Mouse (Mus musculus): ENCODE measurements at regions not wholly inside any gene's neighbourhood (a gene's known extent, or its start where the extent isn't known, plus 50 kb on each side); places are given as distances from the start of the nearest gene placed in this dataset.

DNA sequence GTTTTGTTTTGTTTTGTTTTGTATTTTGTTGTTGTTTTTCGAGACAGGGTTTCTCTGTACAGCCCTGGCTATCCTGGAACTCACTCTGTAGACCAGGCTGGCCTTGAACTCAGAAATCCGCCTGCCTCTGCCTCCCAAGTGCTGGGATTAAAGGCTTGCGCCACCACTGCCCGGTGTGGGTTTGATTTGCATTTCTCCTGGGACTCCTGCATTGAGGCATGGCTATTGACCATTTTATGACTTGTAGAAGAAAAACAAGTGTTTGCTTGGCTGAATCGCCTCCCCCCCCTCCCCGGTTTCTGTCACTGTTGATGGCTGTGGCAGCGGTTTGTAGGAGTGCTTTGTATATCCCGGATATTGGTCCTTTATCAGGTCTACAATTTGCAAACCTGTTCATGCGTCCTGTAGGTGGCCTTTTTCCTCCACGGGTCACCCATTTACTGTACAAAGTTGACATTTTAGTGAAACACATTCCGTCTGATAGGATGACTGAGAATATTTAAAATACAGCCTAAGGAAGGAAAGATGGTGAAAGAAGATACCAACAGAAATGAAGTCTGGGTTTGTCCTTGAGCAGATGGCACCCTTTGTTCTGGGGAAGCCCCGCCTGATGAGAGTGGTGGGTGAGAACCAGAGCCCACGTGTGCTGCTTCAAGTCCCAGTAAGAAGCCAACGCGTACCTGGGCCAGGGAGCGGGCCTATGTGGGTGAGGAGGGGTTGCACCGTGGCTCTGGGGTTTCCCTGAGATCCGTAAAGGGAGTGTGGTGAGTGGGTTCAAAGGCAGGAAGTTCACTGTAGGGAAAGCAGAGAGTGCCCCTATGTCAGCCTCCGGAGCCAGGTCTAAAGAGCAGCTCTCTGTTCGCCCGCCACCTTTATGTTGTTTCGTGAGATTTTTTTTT, 52.6 kb upstream of the Smndc1 start:
- TF ChIP-seq CTCF (IDR thresholded peaks at IDR 0.05; ENCODE audit: insufficient read depth, low read length) (no peak), POLR2A (IDR thresholded peaks at IDR 0.05; ENCODE audit: borderline replicate concordance, extremely low read depth, low read depth, low read length) (no peak)

All from lung, adult 2 months (tissue).